Mouse (Mus musculus): Measurements from ENCODE around the gene Strbp. TPM values are rescaled to one million over a fixed set of nuclear protein-coding genes. Genes with fewer than 3 reads are reported as not detected.

Strbp gene
- 114 and 133 TPM in 2 replicates for polyA plus RNA-seq (2014; fragmentation: Nextera tagmentation; extraction: Ambion mirVana)

GRCm38 (mm10) chr2:37703230-37703954 is at the start of gene Strbp:
Gene Strbp (minus strand): TSS chr2:37703859.
- Histone ChIP-seq H3K27ac (ENCODE audit: low read depth, low read length) (peak within 1 kb of the TSS; percentile 97), H3K27me3 (replicated peaks; ENCODE audit: control insufficient read depth, insufficient read depth, low read length) (no peaks in the 10 kb centered on the region), H3K4me1 (ENCODE audit: control insufficient read depth, insufficient read depth, low read length) (peaks cover 16% of the 10 kb centered on the region), H3K4me2 (ENCODE audit: low read length) (peak within 1 kb of the TSS; percentile 72), H3K9me3 (replicated peaks; ENCODE audit: control insufficient read depth, low read length) (no peaks in the 10 kb centered on the region), H3K4me3 (ENCODE audit: low read depth, low read length) (peak within 1 kb of the TSS; percentile 96), H3K9ac (ENCODE audit: low read length) (peak within 1 kb of the TSS; percentile 98), H3K36me3 (ENCODE audit: control insufficient read depth, insufficient read depth, low read length) (no peaks in the 10 kb centered on the region)
- WGBS: under 1% methylated on average over 68 of the region's 98 CpGs
- DNase-seq (ENCODE audit: low spot score) (peak; percentile 97), ATAC-seq (peak; percentile 94)

DNA sequence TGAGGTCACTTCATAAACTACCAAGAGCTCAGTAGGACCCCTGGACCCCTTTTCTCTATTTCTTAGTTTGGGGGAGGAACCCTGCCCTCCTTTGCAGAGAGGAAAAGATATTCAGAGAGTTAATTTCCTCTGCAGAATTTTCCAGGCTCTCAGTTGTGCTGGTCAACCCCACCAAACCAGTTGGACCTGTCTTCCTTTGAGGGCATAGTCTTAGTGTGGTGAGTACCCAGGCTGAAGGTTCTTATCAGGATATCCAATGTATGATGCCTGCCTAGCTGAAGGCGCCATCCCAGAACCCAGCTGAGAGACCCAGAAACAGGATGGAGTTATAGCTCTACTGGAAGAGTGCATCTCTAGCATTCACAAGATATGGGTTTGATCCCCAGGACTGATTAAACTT is 47.5 kb upstream of the Strbp start:
- Histone ChIP-seq H3K9me3 (replicated peaks; ENCODE audit: control insufficient read depth, low read length) (no peaks in the 10 kb centered on the region), H3K4me2 (ENCODE audit: low read length) (no peak overlapping the region), H3K4me1 (ENCODE audit: control insufficient read depth, insufficient read depth, low read length) (0 out of 2 replicates have a peak, but pooled peaks cover 4% of the 10 kb centered on the region), H3K36me3 (ENCODE audit: control insufficient read depth, insufficient read depth, low read length) (no peaks in the 10 kb centered on the region), H3K4me3 (ENCODE audit: low read depth, low read length) (no peak overlapping the region), H3K9ac (ENCODE audit: low read length) (no peak overlapping the region), H3K27me3 (replicated peaks; ENCODE audit: control insufficient read depth, insufficient read depth, low read length) (no peaks in the 10 kb centered on the region), H3K27ac (ENCODE audit: low read depth, low read length) (no peak overlapping the region)
- 95% methylated on average over 1 of the region's 1 CpGs for WGBS
- no peak for ATAC-seq
- no peak for DNase-seq (ENCODE audit: low spot score)

DNA sequence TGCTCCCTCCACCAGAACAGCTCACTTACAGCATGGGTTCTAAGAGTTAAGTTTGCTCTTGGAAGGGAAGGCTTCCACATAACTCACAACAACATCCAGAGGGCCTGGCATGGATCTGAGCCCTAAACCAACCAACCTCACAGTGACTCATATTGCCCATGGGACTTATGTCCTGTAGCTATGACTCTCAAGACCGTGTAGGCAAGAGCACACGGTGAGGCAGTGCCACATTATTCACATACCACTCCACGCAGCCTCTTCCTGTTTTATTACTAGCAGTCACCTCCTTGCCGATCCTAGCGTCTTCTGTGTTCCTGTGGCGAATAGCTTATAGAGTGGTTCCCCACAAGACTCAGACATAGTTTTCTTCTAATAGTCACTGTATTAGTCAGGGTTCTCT is 45.7 kb upstream of the Strbp start:
- no peak overlapping the region for H3K27ac ChIP-seq (ENCODE audit: low read depth, low read length)
- H3K4me1 ChIP-seq (ENCODE audit: control insufficient read depth, insufficient read depth, low read length): 0 out of 2 replicates have a peak, but pooled peaks cover 4% of the 10 kb centered on the region
- H3K4me3 ChIP-seq (ENCODE audit: low read depth, low read length): no peak overlapping the region
- no peak for DNase-seq (ENCODE audit: low spot score)
- no peak for ATAC-seq
- no peaks in the 10 kb centered on the region for H3K9me3 ChIP-seq (replicated peaks; ENCODE audit: control insufficient read depth, low read length)
- H3K36me3 ChIP-seq (ENCODE audit: control insufficient read depth, insufficient read depth, low read length): no peaks in the 10 kb centered on the region
- H3K4me2 ChIP-seq (ENCODE audit: low read length): no peak overlapping the region
- WGBS: 90% methylated on average over 6 of the region's 6 CpGs
- H3K9ac ChIP-seq (ENCODE audit: low read length): no peak overlapping the region
- no peaks in the 10 kb centered on the region for H3K27me3 ChIP-seq (replicated peaks; ENCODE audit: control insufficient read depth, insufficient read depth, low read length)

DNA sequence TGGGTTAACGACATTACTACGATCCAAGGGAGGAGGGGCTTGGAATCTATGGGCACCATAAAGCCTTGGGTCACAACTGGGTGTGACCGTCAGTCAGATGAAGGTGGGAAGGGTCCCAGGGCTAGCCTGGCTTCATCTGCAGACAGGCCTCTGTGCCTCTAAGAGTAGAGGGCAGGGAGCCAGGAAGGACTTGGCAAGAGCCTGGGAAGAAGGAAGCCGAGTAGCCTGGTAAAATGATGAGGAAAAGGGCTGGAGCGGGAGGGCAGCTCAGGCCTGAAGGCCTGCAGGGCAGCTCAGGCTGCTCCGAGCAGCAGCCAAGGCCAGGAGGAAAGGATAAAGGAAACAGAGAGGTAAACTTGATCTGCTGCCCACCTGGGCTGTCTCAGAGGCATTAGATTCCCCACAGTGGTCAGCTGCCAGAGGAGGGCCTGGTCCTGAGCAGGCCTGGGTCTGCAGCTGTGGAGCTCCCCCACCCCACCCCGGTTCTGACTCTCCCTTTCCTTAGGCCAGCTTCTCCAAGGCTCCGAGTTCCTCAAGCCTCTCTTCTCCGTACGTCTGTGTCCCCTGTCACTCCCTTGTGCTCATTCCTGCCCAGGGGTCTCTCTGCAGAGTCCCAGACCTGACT is 44.9 kb upstream of the Strbp start:
- Histone ChIP-seq H3K27me3 (replicated peaks; ENCODE audit: control insufficient read depth, insufficient read depth, low read length) (no peaks in the 10 kb centered on the region), H3K4me2 (ENCODE audit: low read length) (no peak overlapping the region), H3K4me3 (ENCODE audit: low read depth, low read length) (no peak overlapping the region), H3K9me3 (replicated peaks; ENCODE audit: control insufficient read depth, low read length) (no peaks in the 10 kb centered on the region), H3K4me1 (ENCODE audit: control insufficient read depth, insufficient read depth, low read length) (0 out of 2 replicates have a peak, but pooled peaks cover 4% of the 10 kb centered on the region), H3K36me3 (ENCODE audit: control insufficient read depth, insufficient read depth, low read length) (no peaks in the 10 kb centered on the region), H3K9ac (ENCODE audit: low read length) (no peak overlapping the region), H3K27ac (ENCODE audit: low read depth, low read length) (no peak overlapping the region)
- DNase-seq (ENCODE audit: low spot score): peak; percentile 46
- WGBS: 46% methylated on average over 10 of the region's 10 CpGs
- ATAC-seq: peak; percentile 20; the same call in 1 of the 2 replicates

GRCm38 (mm10) chr2:37747909-37748308 is 44.2 kb upstream of the Strbp start:
- no peak overlapping the region for H3K4me2 ChIP-seq (ENCODE audit: low read length)
- WGBS: 22% methylated on average over 2 of the region's 2 CpGs
- DNase-seq (ENCODE audit: low spot score): peak; percentile 38
- no peaks in the 10 kb centered on the region for H3K27me3 ChIP-seq (replicated peaks; ENCODE audit: control insufficient read depth, insufficient read depth, low read length)
- peak; percentile 15; the same call in 1 of the 2 replicates for ATAC-seq
- H3K9ac ChIP-seq (ENCODE audit: low read length): no peak overlapping the region
- H3K4me3 ChIP-seq (ENCODE audit: low read depth, low read length): no peak overlapping the region
- no peaks in the 10 kb centered on the region for H3K36me3 ChIP-seq (ENCODE audit: control insufficient read depth, insufficient read depth, low read length)
- 0 out of 2 replicates have a peak, but pooled peaks cover 4% of the 10 kb centered on the region for H3K4me1 ChIP-seq (ENCODE audit: control insufficient read depth, insufficient read depth, low read length)
- H3K9me3 ChIP-seq (replicated peaks; ENCODE audit: control insufficient read depth, low read length): no peaks in the 10 kb centered on the region
- no peak overlapping the region for H3K27ac ChIP-seq (ENCODE audit: low read depth, low read length)

DNA sequence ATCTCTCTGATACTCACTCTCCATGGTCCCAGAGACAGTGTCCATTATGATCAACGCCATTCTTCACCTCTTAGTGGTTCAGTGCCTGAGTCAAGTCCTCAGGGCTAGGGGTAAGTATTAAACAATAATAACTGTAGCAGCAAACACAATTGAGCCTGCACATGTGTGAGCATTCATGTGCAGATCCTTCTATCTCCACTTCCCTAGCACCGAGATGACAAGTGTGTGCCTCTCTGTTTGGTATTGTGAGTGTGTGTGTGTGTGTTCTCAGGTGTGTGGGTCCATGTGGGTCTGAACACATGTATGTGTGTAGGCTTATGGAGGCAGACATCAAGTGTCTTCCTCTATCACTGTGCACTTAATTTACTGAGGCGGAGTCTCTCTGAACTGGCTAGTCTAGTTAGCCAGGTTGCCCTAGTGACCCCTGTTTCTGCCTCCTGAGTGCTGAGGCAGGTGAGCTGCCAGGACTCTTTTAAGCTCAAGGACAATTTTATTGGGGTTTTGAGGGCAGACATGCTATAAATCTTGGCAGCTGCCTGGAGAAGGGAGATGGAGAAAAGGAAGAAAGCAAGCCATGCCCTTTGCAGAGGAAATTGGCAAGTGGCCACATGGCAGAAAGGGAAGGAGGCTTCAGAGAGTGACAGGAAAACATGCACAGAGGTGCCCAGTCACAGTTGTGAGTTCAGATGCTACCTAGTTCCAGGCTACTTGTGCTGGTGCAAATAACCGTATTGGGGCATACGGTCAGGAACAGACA is 42.8 kb upstream of the Strbp start:
- ATAC-seq (no peak), DNase-seq (ENCODE audit: low spot score) (no peak)
- WGBS: 90% methylated on average over 5 of the region's 5 CpGs
- Histone ChIP-seq H3K4me3 (ENCODE audit: low read depth, low read length) (no peak overlapping the region), H3K27me3 (replicated peaks; ENCODE audit: control insufficient read depth, insufficient read depth, low read length) (no peaks in the 10 kb centered on the region), H3K27ac (ENCODE audit: low read depth, low read length) (no peak overlapping the region), H3K9ac (ENCODE audit: low read length) (no peak overlapping the region), H3K9me3 (replicated peaks; ENCODE audit: control insufficient read depth, low read length) (no peaks in the 10 kb centered on the region), H3K4me1 (ENCODE audit: control insufficient read depth, insufficient read depth, low read length) (0 out of 2 replicates have a peak, but pooled peaks cover 4% of the 10 kb centered on the region), H3K4me2 (ENCODE audit: low read length) (no peak overlapping the region), H3K36me3 (ENCODE audit: control insufficient read depth, insufficient read depth, low read length) (no peaks in the 10 kb centered on the region)

DNA sequence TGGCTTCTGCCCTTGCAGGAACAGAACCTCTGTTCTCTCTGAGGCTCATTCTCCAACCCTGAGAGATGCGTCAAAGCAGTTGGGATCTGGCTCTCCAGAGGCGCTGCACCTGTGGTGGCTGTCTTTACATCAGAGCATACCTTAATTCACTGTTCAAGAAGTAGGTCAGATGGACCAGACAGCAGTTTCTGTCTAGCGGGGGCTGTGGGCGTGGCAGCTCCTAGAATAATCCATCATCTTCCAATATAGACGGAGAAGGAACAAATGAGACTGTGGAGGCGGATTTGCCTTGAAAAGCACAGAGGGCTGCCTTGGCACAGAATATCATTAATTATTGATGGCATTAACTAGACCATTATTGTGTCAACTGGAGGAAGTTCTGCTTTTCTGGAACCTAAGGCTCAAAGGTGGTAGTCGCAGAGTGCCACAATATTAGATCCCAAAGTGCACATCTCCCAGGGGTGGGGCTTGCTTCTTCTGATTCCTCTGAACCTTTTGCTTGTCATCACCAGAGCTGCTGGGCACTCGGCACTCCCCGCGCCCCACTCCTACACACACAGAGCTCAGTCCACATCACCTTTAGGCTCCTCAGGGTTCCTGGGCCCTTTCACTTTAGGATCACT is 41.2 kb upstream of the Strbp start:
- H3K9me3 ChIP-seq (replicated peaks; ENCODE audit: control insufficient read depth, low read length): no peaks in the 10 kb centered on the region
- DNase-seq (ENCODE audit: low spot score): no peak
- no peaks in the 10 kb centered on the region for H3K36me3 ChIP-seq (ENCODE audit: control insufficient read depth, insufficient read depth, low read length)
- no peak overlapping the region for H3K4me2 ChIP-seq (ENCODE audit: low read length)
- H3K4me3 ChIP-seq (ENCODE audit: low read depth, low read length): no peak overlapping the region
- ATAC-seq: no peak
- WGBS: 84% methylated on average over 10 of the region's 10 CpGs
- H3K27ac ChIP-seq (ENCODE audit: low read depth, low read length): no peak overlapping the region
- H3K9ac ChIP-seq (ENCODE audit: low read length): no peak overlapping the region
- H3K27me3 ChIP-seq (replicated peaks; ENCODE audit: control insufficient read depth, insufficient read depth, low read length): no peaks in the 10 kb centered on the region
- H3K4me1 ChIP-seq (ENCODE audit: control insufficient read depth, insufficient read depth, low read length): 0 out of 2 replicates have a peak, but pooled peaks cover 4% of the 10 kb centered on the region

DNA sequence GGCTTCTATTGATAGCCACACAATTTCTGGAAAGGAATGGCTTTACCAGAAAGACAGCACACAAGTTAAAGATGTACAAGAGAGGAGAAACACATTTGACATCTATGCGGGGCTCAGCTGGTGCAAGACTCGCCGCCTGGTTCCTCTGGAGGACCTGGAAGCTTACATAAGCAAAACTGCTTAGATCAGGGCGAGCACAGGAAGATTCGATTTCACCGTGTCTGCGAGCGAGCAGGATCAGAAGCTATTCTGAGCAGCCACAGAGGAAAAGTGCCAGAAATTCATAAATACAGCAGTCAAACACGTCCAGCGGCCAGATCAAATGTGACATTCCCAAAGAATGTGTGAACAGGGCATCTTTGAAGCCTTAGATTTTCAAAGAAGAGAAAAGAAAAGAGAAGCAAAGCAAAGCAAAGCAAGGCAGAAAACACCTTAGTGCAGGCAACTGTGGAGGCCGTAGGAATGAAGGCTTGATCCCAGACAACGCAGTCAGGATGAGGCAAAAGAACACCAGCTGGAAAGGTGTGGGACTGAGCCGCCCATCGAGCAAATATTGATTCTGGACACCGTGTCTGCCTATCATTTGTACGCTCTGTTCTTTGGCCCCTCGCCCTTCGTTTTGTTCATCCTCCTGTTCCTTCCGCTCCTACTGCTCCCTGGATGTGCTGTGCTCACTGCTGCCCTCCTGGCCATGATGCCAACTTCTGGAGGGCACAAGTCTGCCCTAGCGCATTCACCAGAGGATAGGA is 38.3 kb upstream of the Strbp start:
- Histone ChIP-seq H3K9ac (ENCODE audit: low read length) (no peak overlapping the region), H3K36me3 (ENCODE audit: control insufficient read depth, insufficient read depth, low read length) (no peaks in the 10 kb centered on the region), H3K9me3 (replicated peaks; ENCODE audit: control insufficient read depth, low read length) (no peaks in the 10 kb centered on the region), H3K4me3 (ENCODE audit: low read depth, low read length) (no peak overlapping the region), H3K27me3 (replicated peaks; ENCODE audit: control insufficient read depth, insufficient read depth, low read length) (no peaks in the 10 kb centered on the region), H3K27ac (ENCODE audit: low read depth, low read length) (no peak overlapping the region), H3K4me1 (ENCODE audit: control insufficient read depth, insufficient read depth, low read length) (no peaks in the 10 kb centered on the region), H3K4me2 (ENCODE audit: low read length) (no peak overlapping the region)
- 81% methylated on average over 20 of the region's 20 CpGs for WGBS
- DNase-seq (ENCODE audit: low spot score) (no peak), ATAC-seq (no peak)
